Mouse (Mus musculus) left cerebral cortex, postnatal 25 days (tissue): ENCODE data around the gene 2900026A02Rik. TPM values are rescaled to one million over a fixed set of nuclear protein-coding genes. Genes with fewer than 3 reads are reported as not detected.

Experiments used
- total RNA-seq, 2 experiments: library from RNA; stranded (reverse); gene quantifications; 2 replicates each; pipeline ENCODE4 v1.2.3; 2021

The 2900026A02Rik gene
- total RNA-seq, 2 experiments from 2014 or later, result 39.0 to 44.7 TPM

Other genes with a start within 250 kb of the 2900026A02Rik start
- gene Grk3, start 205.4 kb downstream of the 2900026A02Rik start, total RNA-seq, result 10 to 100 TPM; 64.5 to 72.0 TPM
- gene Crybb2, start 151.1 kb downstream of the 2900026A02Rik start, total RNA-seq, result not detected
- 1 to 10 TPM in 1 of 2 experiments, under 1 TPM in 1; 0.69 to 1.7 TPM for gene Crybb3, start 139.7 kb downstream of the 2900026A02Rik start, total RNA-seq
- not detected for gene Tmem211, start 5.7 kb upstream of the 2900026A02Rik start, total RNA-seq
- 100 to 1,000 TPM; 139 to 157 TPM for gene Sgsm1, start 89.5 kb upstream of the 2900026A02Rik start, total RNA-seq
- not detected for gene Aym1, start 136.1 kb upstream of the 2900026A02Rik start, total RNA-seq